Mouse (Mus musculus) stomach, embryonic 16.5 days (tissue): Measurements from ENCODE around the gene Odf3l2. TPM values are rescaled to one million over a fixed set of nuclear protein-coding genes. Genes with fewer than 3 reads are reported as not detected.

Experiments used
- ATAC-seq: fragments of 200-750 bp; cut with Nextera tagmentation; 2 replicates; pipeline ENCODE4 v1.8.0; 2017; ENCODE audit warnings: moderate number of reproducible peaks, moderate TSS enrichment; ENCODE audit not compliant: insufficient read depth, low FRiP score
- H3K27ac ChIP-seq: fragments of 300-500 bp; sonication (generic); 2 replicates; pipeline ENCODE4 v1.5.1; 2014; ENCODE audit warnings: low read length
- H3K27me3 ChIP-seq: fragments of 300-500 bp; sonication (generic); 2 replicates; pipeline ENCODE4 v1.6.1; 2014; ENCODE audit warnings: low read length, control low read depth, mixed read lengths; ENCODE audit not compliant: control insufficient read depth, insufficient read depth
- H3K36me3 ChIP-seq: fragments of 300-500 bp; sonication (generic); 2 replicates; pipeline ENCODE4 v1.6.1; 2014; ENCODE audit warnings: low read length; ENCODE audit not compliant: control insufficient read depth, insufficient read depth
- H3K4me1 ChIP-seq: fragments of 300-500 bp; sonication (generic); 2 replicates; pipeline ENCODE4 v1.6.1; 2014; ENCODE audit warnings: low read length, control low read depth, mixed read lengths; ENCODE audit not compliant: control insufficient read depth, insufficient read depth
- H3K4me2 ChIP-seq: fragments of 300-500 bp; sonication (generic); 2 replicates; pipeline ENCODE4 v1.6.1; 2014; ENCODE audit warnings: low read depth, low read length, mixed read lengths
- H3K4me3 ChIP-seq: fragments of 300-500 bp; sonication (generic); replicated peaks from 2 replicates; pipeline ENCODE4 v1.5.1; 2014; ENCODE audit warnings: mild to moderate bottlenecking, low read length
- H3K9ac ChIP-seq: fragments of 300-500 bp; sonication (generic); 2 replicates; pipeline ENCODE4 v1.6.1; 2014; ENCODE audit warnings: low read length
- H3K9me3 ChIP-seq: fragments of 300-500 bp; sonication (generic); replicated peaks from 2 replicates; pipeline ENCODE4 v1.6.1; 2016; ENCODE audit warnings: low read length, control low read depth; ENCODE audit not compliant: control insufficient read depth
- WGBS: fragments of 180-500 bp; shearing (Covaris S2); extraction: QIAGEN DNeasy Blood & Tissue Kit; methylation state at CpG from one replicate; pipeline ENCODE4 v1.1.7; 2014; 5-methylcytosine and 5-hydroxymethylcytosine counted together
- polyA plus RNA-seq: library from polyadenylated mRNA; unstranded; fragments of >200 nt; fragmentation: Nextera tagmentation; extraction: Ambion mirVana; gene quantifications from 2 replicates; pipeline ENCODE4 v1.2.1, GENCODE M21; 2015

Gene Odf3l2
- not detected in 2 replicates for polyA plus RNA-seq

DNA sequence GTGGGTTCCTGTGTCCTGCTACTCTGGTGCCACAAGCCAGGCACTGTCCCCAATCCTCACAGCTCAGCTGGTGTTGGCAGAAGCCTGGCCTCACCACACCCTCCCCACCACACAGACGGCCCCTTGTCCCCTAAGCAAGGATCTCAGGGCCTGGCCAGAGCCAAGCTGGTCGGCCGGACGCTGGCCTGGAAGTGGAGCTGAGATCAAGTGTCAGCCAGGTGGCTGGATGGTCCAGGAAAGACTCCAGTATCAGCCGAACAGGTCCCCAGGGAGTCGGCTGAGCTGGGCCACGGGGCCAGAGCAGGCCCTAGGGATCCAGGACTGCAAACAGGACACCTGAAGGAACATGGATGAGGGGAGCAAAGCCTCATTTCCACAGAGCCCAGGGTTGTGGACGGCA lies at the start of gene Odf3l2:
Gene Odf3l2 (minus strand): TSS at position 28 of the 400 bp plus-strand sequence.
- WGBS: 66% methylated on average over 8 of the region's 8 CpGs
- H3K4me3 ChIP-seq: no peak within 1 kb of the TSS
- H3K4me2 ChIP-seq: no peak within 1 kb of the TSS
- no peaks in the 10 kb centered on the region for H3K4me1 ChIP-seq
- H3K9ac ChIP-seq: no peak within 1 kb of the TSS
- no peaks in the 10 kb centered on the region for H3K36me3 ChIP-seq
- H3K27ac ChIP-seq: no peak within 1 kb of the TSS
- no peak for ATAC-seq
- no peaks in the 10 kb centered on the region for H3K27me3 ChIP-seq
- H3K9me3 ChIP-seq: no peaks in the 10 kb centered on the region

DNA sequence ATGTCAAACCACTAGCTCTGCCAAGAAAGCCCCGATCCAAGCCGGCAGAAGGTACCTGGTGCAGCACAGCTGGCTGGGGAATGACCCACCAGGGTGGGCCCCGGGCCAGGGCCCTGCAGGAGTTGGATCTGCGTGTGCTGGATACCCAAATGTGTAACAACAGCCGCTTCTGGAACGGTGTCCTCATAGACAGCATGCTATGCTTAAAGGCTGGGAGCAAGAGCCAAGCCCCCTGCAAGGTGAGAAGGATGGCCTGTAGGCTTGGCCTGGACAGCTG lies 48.8 kb upstream of the Odf3l2 start:
- Histone ChIP-seq H3K9ac (no peak overlapping the region), H3K36me3 (0 out of 2 replicates have a peak, but pooled peaks cover under 1% of the 10 kb centered on the region), H3K4me1 (peaks cover 12% of the 10 kb centered on the region), H3K4me3 (no peak overlapping the region), H3K27me3 (no peaks in the 10 kb centered on the region), H3K9me3 (no peaks in the 10 kb centered on the region), H3K27ac (no peak overlapping the region), H3K4me2 (no peak overlapping the region)
- 79% methylated on average over 6 of the region's 6 CpGs for WGBS
- no peak for ATAC-seq

DNA sequence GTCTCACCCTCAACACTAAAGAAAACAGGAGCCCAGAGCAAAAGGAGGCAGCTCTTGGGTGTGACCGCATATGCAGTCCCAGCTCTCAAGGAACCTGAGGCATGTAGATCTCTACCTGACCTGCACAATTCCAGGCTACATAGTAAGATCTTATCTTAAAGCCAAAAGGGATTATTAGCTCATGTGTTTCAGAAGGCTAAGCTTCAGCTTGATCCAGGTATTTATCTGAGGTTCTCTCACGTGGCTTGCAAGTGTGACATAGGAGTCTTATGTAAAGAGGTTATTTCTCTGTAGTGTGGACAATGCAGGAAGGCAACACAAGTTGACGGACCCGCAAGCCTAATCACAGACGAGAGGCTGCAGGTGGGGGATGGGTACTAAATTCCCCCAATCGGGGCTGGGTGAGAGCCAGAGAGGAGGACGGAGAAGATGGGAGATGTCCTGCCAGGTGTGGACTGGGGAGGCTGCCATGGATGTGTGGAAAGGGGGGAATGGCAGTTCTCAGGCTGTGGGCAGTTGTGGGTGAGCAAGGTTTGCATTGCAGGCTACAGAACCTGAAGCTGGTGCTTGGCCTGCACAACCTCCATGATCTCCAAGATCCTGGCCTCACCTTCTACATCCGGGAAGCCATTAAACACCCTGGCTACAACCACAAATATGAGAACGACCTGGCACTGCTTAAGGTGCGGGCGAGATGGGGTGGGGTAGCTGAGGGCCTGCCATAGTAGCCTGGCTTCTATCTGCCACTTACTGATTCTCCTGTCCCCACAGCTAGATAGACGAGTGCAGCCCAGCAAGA lies 48.2 kb upstream of the Odf3l2 start:
- Histone ChIP-seq H3K9ac (peak overlapping the region; percentile 9; the same call in 1 of the 2 replicates), H3K4me1 (peaks cover 12% of the 10 kb centered on the region), H3K4me2 (no peak overlapping the region), H3K4me3 (no peak overlapping the region), H3K27me3 (no peaks in the 10 kb centered on the region), H3K9me3 (no peaks in the 10 kb centered on the region), H3K36me3 (peaks cover 5% of the 10 kb centered on the region), H3K27ac (no peak overlapping the region)
- ATAC-seq: no peak
- WGBS: 64% methylated on average over 12 of the region's 12 CpGs

DNA sequence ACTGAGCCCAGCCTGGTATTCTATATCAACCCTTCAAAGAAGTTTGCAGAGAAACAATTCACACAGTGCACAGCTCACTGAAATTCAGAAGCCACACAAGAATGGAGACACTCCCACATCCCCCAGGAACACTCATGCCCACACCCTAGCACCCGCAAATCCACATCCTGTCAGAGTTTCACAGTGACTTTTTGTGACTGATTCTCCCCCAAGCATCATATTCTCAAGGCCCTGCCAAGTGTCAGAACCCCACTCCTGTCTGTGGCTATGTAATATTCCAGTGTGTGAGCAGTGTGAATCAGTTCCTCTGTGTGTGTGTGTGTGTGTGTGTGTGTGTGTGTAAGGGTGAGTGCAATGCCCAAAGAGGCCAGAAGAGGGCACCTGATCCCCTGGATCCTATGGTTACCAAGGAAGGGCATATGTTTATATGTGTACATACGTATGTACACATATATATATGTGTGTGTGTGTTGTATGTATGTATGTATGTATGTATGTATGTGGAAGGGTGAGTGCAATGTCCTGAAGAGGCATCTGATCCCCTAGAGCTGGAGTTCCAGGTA lies 46.5 kb upstream of the Odf3l2 start:
- Histone ChIP-seq H3K4me1 (peaks cover 8% of the 10 kb centered on the region), H3K27me3 (no peaks in the 10 kb centered on the region), H3K9ac (no peak overlapping the region), H3K36me3 (peaks cover 17% of the 10 kb centered on the region), H3K9me3 (no peaks in the 10 kb centered on the region), H3K27ac (no peak overlapping the region), H3K4me3 (no peak overlapping the region), H3K4me2 (no peak overlapping the region)
- ATAC-seq: no peak
- WGBS: 91% methylated on average over 2 of the region's 2 CpGs

DNA sequence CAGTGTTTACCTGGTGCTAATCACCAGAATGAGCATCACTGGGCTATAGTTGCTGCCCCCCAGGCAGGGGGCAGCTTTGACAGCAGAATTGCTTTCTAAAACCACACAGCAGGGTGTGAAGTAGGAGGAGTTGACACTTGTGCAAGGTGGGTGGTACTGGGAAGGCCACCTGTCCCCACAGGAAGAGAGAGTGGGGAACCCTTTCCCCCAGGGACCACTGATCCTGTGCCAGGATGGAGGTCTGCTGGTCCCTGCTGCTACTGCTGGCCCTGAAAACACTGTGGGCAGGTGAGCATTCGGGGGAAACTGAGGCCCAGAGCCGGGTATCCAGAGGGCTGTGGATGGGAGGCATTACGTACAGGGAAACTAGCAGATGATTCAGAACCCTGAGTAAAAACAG lies 43.6 kb upstream of the Odf3l2 start:
- no peak overlapping the region for H3K27ac ChIP-seq
- H3K9ac ChIP-seq: no peak overlapping the region
- H3K4me3 ChIP-seq: no peak overlapping the region
- WGBS: 90% methylated on average over 3 of the region's 3 CpGs
- H3K27me3 ChIP-seq: no peaks in the 10 kb centered on the region
- no peak overlapping the region for H3K4me2 ChIP-seq
- peaks cover 2% of the 10 kb centered on the region for H3K4me1 ChIP-seq
- ATAC-seq: no peak
- H3K9me3 ChIP-seq: no peaks in the 10 kb centered on the region
- H3K36me3 ChIP-seq: peaks cover 23% of the 10 kb centered on the region

DNA sequence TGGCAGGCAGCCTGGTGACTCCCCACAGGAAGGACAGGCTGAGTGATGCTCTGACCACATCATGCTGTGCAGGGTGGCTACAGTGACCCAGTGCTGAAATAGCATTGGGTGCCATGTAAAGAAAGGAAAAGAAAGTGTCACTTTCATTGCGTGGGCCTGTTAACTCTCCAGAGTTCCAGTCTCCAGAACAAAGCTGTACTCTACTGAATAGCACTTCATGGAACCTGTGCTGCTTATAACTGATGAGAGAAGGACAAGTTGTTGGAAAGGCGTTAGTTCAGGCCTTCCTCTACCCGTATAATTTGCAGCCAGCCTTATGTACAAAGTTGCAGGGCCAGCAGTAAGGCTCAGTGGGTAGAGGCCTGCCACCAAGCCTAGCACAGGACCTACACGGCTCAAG lies 43.2 kb upstream of the Odf3l2 start, which contains the start of gene Gzmm:
Gene Gzmm (plus strand): TSS at position 301 of the 400 bp plus-strand sequence.
- 79% methylated on average over 4 of the region's 4 CpGs for WGBS
- ATAC-seq: no peak

DNA sequence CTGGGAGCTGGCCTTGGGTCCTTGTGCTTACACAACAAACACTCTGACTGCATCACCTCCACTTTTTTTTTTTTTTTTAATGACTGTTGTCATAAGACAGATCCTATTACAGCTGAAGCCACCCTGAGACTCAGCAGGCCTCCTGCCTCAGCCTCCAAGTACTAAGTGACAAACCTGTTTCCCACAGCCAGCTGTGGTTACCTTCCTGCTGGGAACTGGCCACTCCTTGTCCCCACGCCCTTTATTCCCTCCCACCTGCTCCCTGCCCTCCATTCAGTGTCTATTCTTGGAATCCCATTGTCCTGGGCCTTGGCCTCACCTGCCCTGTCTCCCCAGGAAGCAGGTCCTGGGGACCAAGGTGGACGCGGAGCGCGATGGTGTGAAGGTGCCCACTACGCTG lies 42.0 kb upstream of the Odf3l2 start:
- H3K4me1 ChIP-seq: peaks cover 15% of the 10 kb centered on the region

More for the DNA sequence above, 43.2 kb upstream of the Odf3l2 start, which contains the start of gene Gzmm:
- Histone ChIP-seq H3K27me3 (no peaks in the 10 kb centered on the region), H3K9ac (no peak within 1 kb of the TSS), H3K27ac (no peak within 1 kb of the TSS), H3K9me3 (no peaks in the 10 kb centered on the region), H3K4me1 (peaks cover 7% of the 10 kb centered on the region), H3K36me3 (peaks cover 23% of the 10 kb centered on the region), H3K4me2 (no peak within 1 kb of the TSS), H3K4me3 (no peak within 1 kb of the TSS)

DNA sequence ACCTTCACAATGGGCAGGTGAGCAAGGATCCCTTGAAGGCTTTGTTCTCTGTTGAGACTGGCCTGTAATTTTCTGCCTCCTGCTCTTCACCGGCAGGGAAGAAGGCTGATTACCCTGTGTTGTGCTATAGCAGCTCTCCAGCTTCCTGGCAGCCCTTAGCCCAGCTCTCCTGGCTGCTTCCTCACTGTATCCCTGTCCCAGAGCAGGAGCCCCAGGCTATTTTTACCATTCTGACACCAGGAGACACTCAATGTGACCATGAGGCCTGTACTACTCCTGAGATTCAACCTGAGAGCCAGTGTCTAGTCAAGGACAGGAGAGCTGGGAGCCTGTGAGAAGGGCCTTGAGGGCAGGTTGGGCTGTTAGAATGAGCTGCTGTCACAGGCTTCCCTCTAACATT lies 41.2 kb upstream of the Odf3l2 start:
- H3K4me2 ChIP-seq: no peak overlapping the region
- H3K27ac ChIP-seq: no peak overlapping the region
- peaks cover 15% of the 10 kb centered on the region for H3K4me1 ChIP-seq
- H3K4me3 ChIP-seq: no peak overlapping the region
- no peak for ATAC-seq
- WGBS: 93% methylated on average over 1 of the region's 1 CpGs
- no peaks in the 10 kb centered on the region for H3K9me3 ChIP-seq
- peaks cover 23% of the 10 kb centered on the region for H3K36me3 ChIP-seq
- no peaks in the 10 kb centered on the region for H3K27me3 ChIP-seq
- H3K9ac ChIP-seq: no peak overlapping the region

More for the DNA sequence above, 42.0 kb upstream of the Odf3l2 start:
- Histone ChIP-seq H3K9me3 (no peaks in the 10 kb centered on the region), H3K27ac (no peak overlapping the region), H3K9ac (no peak overlapping the region), H3K4me2 (no peak overlapping the region), H3K4me3 (no peak overlapping the region), H3K27me3 (no peaks in the 10 kb centered on the region), H3K36me3 (peaks cover 23% of the 10 kb centered on the region)
- 96% methylated on average over 6 of the region's 6 CpGs for WGBS
- ATAC-seq: no peak

DNA sequence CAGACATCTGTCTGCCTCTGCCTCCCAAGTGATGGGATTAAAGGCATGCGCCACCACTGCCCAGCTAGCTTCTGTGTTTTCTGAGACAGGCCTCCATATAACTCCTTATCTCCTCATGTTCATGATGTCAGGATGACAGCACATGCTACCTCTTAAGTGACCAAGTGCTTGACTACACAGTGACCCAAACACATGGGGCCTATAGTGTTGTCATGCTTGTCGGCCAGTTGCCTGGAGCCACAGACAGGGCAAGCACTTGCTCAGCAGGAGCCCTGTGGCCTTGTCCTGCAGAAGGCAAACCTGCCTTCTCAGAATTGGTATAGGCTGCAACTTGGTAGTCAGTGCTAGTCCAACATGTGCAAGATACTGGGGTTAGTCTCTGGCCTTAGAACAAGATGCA lies 40.7 kb upstream of the Odf3l2 start:
- Histone ChIP-seq H3K27ac (no peak overlapping the region), H3K36me3 (peaks cover 23% of the 10 kb centered on the region), H3K4me1 (peaks cover 16% of the 10 kb centered on the region), H3K4me3 (no peak overlapping the region), H3K27me3 (no peaks in the 10 kb centered on the region), H3K4me2 (no peak overlapping the region), H3K9ac (no peak overlapping the region), H3K9me3 (no peaks in the 10 kb centered on the region)
- ATAC-seq: no peak
- 76% methylated on average over 2 of the region's 2 CpGs for WGBS
